Mouse (Mus musculus): ENCODE data around the gene Ace3.

The Ace3 gene

DNA sequence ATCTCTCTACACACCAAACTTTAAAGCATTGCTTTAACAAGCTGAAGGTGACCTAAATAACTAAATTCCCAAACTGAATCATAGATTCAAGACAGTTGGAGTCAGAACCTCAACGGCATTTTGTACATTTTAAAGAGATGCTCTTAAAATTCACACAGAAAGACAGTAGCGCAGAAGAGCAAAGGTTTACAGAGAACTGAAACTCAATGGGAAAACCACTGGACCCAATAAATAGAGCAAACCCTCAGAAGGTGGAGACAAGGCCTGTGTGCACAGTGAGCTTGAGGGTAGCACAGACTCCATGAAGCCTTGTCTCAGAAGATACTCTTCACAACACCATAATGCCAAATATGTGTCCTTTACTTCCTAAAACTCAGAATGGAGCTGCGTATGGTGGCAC, 51.3 kb downstream of the Ace3 start:
- no peak for DNase-seq

GRCm38 (mm10) chr11:106046584-106046983, 52.1 kb downstream of the Ace3 start:
- no peak for DNase-seq

DNA sequence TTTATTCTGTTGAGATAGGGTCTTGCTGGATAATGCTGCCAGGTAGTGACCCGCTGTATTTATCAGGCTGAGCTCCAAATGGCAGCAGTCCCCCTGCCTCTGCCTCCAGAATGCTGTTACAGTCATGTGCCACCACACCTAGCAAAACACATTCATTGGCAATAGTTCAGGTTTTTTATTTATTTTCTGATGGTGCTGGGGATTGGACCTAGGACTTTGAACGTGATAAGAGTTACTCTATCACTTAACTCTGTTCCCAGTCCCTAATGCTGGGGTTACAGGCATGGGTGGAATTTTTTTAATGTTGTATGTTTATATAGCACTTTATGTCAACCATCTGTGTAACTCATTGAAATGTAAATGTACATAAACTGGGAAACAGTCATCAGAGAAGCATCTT, 59.4 kb downstream of the Ace3 start:
- DNase-seq: no peak

DNA sequence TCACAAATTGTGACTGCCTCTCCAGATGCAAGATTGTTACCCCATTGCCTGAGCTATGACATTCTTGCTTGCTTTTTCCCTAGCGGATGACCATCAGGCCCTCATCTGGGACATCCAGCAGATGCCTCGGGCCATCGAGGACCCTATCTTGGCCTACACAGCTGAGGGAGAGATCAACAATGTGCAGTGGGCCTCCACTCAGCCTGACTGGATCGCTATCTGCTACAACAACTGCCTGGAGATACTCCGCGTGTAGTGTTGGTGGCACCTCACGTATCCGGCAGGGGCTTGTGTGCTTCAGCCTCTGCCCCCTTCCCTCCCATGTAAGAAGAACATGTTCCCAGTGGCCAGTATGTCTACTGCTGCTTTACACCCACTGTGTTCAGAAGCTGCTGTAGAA, 60.1 kb downstream of the Ace3 start:
- peak; percentile 32 for DNase-seq
